Mouse (Mus musculus) gonadal fat pad, adult 2 months (tissue): Measurements from ENCODE around the gene Zfr2. TPM values are rescaled to one million over a fixed set of nuclear protein-coding genes. Genes with fewer than 3 reads are reported as not detected.

Source experiments
- DNase-seq: peaks from one replicate; pipeline ENCODE4 v3.0.0-alpha.2; 2012; ENCODE audit warnings: low read depth
- polyA plus RNA-seq: library from polyadenylated mRNA; depleted of rRNA; stranded (reverse); fragments of >200 nt; gene quantifications from 2 replicates; pipeline ENCODE4 v1.2.3, GENCODE M21; 2012

The Zfr2 gene
- polyA plus RNA-seq, 1 experiment, result 17.9 TPM

DNA sequence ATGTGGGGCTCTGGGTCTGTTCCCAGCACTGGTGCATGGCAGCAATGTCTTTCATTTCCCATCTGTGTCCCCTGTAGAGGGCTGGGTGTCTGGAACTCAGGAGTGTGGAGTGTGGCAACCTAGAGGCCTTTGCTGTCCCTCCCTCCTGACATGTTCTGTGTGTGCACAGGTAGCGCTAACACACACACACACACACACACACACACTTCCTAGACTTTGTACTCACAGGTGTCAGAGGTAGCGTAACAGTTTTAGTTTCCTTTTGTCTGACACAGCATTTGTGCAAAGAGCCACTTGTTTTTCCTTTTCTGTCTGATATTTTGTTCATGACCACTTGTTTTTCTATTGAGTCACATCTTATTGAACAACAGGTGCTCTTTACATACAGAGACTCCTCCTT, 14.8 kb downstream of the Zfr2 start:
- no peak for DNase-seq

DNA sequence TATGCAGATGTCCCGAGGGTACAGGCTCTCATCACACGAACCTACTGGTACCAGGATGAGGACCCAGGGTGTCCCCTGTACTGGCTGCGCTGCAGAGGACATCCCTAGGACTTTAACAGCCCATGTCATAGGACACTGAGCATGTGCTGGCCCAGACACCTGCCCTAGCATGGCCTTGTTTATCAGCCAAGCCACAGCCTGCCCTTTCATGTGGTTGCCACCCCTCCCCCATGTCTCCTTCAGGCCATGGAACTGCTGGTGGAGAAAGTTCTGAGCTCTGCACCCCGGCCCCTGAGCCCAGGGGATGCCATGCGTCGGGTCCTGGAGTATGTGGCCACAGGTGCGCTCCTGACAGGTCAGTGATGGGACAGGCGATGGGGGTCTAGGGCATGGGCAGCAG, 16.5 kb downstream of the Zfr2 start:
- DNase-seq, result no peak

DNA sequence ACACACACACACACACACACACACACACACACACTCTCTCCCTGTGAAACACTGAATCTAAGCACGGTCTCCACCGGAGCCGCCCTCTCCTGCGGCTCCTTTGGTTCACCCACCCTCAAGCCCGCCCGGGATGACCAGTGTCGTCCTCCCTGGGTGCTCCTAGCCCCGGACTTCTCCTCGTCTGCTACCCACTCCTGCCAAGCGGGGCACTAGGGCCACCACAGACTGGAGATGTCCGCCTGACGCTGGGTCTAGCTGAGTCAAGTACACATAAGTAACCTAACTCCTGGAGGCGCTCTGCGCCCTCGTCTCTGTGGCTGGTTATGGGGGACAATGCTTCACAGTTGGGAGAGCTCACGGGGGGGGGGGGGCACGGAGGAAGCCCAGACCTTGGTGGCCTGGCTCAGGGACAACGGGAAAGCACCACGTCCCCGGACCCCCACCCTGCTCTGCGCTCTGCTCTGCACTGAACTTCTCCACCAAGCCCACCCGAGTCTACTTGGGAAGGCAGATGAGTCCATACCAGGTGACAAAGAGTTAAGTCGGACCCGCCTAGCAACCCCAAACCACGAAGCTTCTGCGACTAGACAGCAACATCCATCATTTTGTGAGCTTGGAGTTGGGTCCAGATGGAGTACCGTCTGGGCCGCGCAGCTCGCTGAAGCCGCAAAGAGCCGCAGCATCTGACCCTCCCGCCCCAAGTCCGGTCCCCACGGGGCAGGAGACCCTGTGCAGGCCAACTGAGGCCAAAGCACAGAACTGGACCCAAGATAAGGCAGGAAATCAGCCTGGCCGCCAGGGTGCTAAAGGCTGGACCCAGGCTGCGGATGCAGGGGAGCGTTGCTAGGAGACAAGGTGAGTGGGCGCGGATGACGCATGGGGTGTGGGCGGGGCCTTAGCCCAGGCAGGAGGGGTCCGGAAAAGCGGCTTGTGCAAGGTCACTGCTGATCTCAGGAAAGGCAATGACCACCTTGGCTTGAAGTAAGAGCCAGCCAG, 19.8 kb downstream of the Zfr2 start, which contains the start of gene Matk:
Gene Matk (plus strand): TSS at position 512 of the 996 bp plus-strand sequence.
- DNase-seq, result no peak

DNA sequence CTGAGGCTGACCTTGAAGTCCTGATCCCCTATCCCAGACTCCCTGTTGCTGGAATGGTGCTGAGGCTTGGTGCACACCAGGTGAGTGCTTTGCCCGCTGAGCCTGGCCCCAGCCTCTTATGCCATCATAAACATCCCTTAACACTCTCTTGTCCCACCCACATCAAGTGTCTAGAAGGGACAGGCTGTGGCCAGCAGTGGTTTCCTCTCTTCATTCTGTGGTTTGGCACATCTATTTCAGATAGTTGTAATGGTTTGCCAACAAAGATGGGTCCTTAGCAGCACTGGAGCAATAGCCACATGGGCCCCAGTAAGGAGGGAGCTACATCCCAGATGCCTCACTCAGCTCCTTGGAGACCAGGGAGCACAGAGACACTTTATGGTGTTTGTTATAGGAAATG, 21.9 kb downstream of the Zfr2 start:
- no peak for DNase-seq

DNA sequence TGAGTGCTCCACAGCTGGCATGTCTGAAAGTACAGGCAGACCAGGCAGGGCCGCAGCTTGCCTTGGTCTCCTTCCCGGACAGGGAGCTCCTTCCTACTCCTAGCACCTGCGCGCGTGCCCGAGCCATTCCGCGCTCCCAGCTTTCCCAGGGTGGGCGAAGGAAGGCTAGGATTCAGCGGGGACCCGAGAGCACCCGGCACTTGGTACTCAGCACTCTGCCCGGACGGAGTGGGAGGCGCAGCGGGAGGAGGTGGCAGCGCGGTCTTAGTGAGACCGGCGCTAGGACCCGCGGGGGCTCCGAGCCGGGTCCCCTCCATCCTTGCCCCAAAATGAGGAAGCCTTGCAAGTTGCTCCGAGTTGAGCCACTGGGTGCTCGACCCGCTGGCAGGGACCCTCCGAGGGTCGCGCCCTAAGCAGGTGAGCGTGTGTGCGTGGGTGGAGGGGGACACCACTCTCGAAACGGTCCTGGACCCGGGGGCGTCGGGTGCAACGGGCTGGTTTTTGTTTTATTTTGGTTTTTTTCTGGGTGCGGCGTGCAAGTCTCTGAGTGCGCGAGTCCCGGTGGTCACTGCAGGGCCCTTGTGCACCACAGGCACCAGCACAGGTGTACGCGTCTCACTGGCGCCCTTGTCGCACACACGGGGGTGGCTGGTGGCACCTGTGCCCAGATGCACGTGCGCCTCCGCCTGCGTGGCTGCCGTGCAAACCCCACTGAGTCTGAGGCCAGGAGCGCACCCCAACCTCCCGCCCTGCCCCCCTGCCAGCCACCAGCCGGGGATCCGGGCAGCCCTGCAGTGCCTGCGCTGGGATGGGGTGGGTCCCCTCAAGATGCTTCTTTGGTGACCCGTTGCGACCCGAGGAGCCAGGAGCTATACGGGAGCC, 24.4 kb downstream of the Zfr2 start:
- DNase-seq, result no peak

DNA sequence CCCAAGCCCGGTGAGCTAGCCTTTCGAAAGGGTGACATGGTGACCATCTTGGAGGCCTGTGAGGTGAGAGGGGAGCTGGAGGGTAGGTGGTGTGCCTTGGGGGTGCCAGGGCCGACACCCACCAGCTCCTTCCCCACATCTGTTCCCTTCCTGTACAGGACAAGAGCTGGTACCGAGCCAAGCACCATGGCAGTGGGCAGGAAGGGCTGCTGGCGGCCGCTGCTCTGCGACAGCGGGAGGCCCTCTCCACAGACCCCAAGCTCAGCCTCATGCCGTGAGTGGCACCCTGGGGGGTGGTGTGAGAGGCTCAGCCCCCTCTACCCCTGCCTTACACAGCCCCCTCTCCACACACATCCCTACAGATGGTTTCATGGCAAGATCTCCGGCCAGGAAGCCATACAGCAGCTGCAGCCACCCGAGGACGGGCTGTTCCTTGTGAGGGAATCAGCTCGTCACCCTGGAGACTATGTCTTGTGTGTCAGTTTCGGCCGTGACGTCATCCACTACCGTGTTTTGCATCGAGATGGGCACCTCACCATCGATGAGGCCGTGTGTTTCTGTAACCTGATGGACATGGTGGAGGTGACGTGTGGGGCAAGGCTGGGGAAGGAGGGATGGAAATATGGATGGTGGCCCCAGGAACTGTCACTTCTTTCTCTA, 26.4 kb downstream of the Zfr2 start:
- DNase-seq, result no peak

DNA sequence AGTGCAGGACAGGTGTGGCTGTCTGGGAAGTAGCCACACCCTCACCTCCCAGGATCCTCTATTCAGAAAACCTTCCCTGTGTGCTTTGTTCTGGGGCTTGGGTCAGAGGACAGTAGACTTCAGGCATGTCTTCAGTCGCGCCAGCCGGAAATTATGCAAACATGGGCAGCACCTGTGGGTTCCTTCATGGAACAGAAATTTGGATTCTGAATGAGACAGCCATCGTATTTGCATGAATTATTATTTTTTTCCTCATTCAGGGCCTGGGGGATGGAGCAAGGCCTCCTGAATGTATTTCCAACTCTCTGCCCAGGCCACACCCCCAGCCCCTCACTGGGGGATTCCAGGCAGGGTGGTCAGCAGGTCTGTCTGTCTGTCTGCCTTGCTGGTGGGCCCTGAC, 28.1 kb downstream of the Zfr2 start:
- no peak for DNase-seq

DNA sequence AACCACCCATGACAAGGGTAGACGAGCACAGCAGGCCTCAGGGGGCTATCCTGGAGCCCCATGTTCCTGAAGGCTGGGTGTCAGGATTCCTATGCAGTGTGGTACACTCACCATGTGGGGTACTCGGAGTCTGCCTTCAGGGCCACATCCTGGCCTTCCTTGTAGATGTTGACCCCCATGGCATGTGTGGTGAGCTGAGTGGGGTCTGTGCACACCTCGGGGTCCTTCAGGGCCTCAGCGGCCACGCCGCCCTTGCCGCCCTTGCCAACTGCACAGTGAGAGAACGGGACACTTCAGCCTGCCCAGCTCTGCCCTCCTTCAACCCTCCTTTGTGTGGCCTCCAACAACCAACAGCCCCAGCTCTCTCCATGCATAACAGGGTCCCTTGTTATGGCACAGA, 32.6 kb downstream of the Zfr2 start:
- no peak for DNase-seq

DNA sequence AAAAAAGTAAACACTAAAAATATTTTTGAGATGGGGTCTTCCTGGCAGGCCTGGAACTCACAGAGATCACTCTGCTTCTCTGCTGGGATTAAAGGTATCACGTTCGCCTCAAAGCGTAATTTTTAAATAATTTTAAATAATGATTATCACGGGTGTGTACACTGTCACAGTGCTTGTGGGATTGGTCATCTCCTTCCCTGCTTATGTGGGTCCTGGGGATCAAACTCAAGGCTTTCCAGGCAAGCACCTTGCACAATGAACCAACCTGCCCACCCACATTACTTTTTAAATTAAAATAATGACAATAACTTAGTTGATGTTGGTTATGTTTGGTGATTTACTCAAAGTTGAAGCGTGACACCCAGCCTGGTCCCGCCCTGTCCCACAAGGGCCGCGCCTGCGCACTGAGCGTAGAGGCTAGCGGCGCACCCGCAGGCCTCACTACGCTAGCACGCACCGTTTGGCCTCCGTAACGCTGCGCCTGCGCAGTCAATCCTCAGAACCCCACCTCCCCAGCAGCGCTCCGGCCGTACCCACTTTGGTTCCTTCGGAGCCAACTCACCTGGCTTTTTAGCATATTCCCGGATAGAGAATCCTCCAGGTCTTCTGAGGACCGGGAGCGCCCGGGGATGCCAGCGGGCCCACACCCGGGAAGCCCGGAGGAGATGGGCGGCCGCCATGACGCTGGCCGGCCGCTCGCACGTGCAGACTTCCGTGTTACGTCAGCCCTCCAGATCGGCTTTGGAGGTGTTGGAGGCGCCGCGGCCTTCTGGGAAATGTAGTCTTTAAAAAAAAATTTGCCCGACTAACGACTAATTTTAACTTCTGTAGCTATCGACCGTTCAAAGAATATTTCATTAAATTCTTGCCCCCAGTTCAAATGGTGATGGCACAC, 33.5 kb downstream of the Zfr2 start, which contains the start of the genes Mrpl54 and Apba3:
Gene Mrpl54 (minus strand): TSS at position 724 of the 895 bp plus-strand sequence.
Gene Apba3 (plus strand): TSS at position 750 of the 895 bp plus-strand sequence.
- DNase-seq, result peak; percentile 34

DNA sequence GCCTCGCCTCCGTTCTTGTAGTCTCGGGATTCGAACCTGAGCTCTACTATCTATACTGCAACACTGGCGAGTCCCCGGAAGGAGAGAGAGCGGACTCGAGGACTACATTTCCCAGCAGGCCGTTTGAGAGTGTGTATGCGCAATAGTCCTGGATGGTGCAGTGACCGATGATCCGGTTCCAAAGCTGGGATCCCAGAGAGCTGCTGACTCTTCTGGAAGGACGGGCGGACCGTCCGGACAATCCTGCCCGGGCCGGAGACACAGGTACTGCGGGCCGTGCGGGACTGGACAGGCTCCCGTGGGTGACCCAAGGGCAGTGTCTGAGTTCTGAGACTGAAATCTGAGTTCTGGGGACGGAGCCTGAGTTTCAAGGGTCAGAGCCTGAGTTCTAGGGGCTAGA, 35.1 kb downstream of the Zfr2 start:
- no peak for DNase-seq

DNA sequence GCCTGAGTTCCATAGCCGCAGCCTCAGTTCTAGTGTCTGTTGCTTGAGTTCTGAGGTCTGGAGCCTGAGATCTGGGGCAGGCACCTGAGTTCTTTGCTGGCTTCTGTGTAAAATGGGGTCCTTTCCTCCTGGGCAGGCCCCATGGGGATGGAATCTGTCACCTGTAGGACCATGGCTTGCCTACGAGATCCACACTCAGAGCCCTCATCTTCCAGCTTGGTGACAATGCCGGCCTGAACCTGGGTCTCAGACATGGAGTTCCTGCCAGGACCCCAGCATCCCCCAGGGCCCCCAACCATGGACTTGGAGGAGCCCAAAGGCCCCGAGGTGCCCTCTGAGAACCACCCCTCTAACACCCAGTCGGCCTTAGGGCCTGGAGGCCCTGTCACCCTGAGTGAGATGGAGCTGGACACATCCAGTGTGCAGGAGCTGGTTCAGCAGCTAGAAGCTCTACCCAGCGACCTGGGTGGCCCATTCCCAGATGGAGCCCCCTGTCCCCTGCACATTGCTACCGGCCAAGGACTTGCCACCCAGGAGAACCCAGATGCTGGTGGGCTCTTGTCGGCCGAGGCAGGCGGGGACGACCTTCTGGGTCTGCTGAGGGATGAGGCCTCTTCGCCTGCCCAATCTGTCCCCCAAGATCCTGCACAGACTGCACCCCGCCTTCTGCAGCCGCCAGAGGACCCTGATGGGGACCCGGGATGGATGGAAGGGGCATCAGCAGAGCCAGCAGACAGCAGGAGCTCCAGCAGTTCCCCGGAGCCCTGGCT, 35.9 kb downstream of the Zfr2 start:
- DNase-seq, result no peak

DNA sequence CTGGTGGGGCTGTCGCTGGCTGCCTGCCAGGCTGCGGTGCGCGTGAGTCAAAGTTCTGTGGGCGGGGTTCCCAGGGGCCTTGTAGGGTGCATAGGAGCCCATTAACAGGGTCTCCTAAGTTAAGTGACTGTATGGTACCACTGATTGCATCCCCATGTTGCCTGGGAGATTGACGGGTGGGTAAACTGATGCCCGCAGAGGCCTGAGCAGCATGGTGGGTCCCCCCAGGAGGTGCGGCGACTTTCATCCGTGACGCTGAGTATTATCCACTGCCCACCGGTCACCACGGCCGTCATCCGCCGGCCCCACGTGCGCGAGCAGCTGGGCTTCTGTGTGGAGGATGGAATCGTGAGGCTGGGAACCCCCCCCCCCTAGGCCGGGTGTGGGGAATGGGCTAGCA, 39.4 kb downstream of the Zfr2 start:
- no peak for DNase-seq

DNA sequence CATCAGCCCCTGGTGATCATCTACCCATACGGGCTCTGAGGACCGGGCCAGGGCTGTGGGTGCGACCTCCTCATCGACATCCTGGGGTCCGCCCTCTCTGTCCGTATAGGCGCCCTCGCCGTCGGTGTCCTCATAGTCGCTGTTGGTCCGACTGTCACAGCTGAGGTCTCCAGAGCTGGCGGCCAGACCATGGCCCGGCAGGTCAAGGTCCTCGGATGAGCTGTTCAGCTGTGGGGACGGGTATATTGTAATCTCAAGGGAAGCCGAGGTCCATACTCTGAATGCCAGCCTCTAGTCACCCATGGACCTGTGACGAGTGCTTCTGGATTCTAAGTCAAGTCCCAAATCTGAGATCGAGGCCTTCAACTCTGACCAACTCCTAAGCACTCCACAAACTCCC, 40.9 kb downstream of the Zfr2 start:
- DNase-seq, result no peak

DNA sequence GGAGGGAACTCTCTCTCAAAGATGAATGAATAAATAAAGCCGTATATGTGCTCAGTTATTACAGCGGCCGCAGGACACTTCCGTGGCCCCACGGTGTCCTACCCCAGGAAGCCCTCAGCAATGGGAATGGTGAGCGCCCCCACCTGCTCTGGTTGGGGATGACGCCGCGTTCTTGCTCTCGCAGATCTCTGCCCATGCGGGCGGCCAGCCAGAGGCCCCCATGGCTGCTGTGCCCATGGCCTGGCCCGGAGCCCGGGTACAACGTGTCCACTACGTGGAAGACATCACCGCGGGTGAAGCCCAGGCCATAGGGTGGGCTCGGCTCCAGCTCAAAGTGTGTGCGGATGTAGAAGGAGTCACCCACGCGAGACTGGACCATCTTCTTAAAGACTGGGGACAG, 44.7 kb downstream of the Zfr2 start:
- no peak for DNase-seq

DNA sequence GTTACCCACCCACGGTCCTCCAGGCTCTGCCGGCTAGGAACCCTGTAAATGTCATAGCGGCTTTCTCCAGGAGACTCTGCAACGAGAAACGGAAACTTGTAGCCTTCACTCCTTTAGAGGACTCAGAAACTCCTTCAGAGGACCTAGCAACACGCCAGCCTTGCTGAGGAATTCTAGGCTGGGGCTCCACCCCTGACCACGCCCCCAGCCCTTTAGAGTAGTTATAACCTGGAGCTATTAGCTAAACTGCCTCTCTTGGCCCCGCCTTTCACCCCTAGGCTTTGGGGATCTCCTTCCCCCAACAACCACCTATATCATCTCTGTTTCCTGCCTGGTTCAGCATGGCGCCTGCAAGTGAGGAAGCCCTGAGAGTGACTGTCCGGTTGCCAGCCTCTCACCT, 46.5 kb downstream of the Zfr2 start:
- DNase-seq, result no peak

DNA sequence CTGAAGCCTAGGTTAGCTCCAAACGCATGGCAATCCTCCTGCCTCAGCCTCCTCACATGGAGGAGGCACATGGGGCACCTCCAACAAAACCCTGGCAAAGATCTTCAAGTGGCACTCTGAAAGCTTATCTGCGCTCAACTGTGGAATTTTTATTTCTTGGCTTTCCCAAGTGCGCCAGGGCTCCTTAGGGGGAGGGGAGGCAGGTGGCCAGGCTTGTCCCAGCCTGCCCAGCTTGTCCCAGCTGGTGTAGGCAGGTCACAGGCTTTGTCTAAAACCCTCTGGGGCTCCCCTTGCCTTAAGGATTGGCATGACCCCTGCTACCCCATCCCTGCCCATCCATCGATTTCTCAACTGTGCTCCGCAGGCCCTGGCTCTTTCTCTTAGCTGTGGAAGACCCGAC, 51.2 kb downstream of the Zfr2 start:
- DNase-seq, result no peak

DNA sequence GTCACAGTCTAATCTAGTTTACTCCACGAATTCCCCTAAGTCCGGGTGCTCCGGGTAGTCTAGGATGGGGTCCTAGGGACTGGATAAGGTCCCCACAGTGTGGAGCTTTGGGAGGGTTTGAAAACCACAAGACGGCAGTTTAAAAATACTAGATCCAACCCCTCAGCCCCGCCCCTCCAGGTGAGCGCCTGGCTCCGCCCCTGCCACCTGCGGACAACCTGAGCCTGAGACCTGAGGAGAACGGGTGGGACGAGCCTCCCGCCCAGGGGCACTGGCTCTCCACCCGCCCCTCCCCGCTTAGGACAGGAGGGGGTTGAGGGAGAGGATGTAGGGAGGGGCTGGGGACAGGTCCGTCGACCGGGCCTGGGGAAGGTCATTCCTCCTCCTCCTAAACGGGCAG, 51.8 kb downstream of the Zfr2 start:
- no peak for DNase-seq

DNA sequence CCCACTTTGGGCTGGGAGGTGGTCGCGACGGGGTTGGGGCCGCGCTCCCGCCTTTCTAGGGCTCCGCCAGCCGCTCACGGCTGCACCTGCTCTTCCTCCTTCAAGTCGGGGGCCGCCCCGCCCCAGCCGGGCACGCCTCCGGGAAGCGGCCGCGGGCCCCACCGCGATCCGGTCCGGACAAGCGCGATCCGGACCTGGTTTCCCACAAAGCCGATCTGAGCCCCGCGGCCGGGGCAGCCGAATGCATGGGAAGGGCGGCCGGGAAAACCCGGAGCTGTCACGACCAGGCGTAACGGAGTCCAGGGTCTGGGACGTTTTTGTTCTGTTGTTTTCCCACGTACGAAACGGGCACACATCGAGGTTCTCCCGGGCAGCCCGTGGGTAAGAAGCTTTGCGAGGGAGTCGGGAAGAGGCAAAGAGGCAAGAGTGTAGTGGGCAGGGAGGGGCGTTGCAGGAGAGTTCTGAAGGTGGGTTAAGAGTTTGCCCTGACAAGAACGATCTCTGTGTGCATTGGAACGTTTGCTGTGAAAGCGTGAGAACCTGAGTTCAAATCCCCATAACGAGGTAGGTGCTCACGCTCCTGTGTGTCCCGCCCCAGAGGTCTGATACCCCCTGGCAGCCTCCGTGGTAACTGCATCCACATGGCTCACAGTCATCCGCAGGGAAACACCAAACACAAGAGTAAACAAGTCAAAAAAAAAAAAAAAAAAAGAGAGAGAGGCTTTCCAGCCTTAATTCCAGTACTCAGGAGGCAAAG, 52.9 kb downstream of the Zfr2 start:
- no peak for DNase-seq

DNA sequence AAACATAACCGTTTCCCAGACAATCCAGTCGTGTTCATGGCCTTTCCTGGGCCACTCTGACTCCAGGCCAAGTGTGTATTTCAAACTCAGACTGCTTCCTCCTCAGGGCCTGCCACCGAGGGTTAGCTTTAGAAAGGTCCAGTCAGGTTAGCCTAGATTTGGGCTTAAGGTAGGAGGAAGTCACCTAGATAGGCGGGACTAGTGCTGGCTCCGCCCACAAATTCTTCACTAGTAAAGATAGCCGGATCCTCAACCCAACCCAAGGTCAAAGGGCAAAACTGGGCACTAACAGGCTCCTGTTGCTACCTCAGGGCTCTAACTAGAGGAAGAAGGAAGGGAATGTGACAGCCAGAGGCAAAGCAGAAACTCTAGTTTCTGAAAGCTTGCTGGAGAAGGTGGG, 53.6 kb downstream of the Zfr2 start:
- no peak for DNase-seq
